Mouse (Mus musculus) gastrocnemius, adult 18-20 months (tissue): ENCODE measurements around the gene Syk. TPM values are rescaled to one million over a fixed set of nuclear protein-coding genes. Genes with fewer than 3 reads are reported as not detected.

ENCODE experiments used
- DNase-seq: peaks from one replicate; pipeline ENCODE4 v3.0.0; 2021; ENCODE audit warnings: low spot score
- total RNA-seq, 2 experiments: library from RNA; stranded (reverse); gene quantifications; 2 replicates each; pipeline ENCODE4 v1.2.3; 2021

Syk gene
- total RNA-seq, 2 experiments from 2014 or later = 1.5 to 2.6 TPM

GRCm38 (mm10) chr13:52649791-52650418 lies 66.9 kb downstream of the Syk start:
- DNase-seq = no peak

DNA sequence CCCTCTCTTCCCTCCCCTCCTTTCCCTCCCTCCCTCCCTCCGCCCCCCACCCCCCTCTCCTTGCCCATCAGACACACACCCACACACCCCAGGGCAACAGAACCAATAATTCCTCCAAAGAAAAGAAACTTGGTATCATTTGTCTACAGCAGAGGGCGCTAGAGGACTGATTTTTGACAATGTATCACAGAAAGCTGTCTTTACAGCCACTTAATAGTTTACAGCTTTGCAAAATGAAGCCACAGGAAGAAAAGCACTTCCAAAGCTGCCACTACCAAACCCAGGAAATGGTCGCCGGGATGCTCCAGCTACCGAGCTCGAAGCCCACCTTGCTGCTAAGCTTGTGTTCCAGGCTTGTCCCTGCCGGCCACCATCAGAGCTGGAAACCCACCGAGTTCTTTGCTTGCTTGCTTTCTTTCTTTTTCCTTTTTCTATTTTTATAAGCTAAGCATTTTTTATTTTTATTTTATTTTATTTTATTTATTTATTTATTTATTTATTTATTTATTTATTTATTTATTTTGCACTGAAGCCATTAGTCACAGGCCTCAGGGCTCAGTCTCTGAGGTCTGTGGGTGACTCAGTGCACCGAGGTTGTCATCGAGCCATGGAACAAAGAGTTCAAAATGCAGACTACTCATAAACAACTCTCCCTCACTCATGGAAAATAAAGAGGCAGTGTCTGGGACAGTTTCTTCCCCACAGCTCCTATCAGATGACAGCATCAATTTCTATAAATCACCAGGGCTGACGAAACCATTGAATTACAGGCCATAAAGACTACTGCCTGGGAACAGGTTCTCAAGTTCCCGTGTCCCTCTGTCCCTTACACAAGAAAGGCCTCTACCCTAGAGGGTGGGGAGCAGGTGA lies 68.6 kb downstream of the Syk start:
- DNase-seq = peak; percentile 77

DNA sequence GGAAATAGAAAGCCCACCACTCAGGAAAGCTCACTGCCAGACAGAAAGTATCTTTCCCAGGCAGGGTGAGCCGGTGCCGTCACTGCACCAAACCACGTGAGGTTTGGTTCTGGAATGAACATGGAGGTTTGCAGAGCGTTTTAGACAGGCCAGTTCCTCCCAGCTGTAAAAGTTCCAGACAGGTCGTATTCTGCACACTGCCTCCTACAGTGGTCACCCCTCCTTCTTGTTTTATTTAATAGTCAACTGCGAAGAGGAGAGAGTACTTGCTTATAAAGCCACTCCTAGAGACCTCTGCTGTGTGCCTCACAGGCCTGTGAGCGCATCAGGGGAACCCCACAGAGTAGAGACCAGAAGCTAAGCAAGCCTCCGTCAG lies 69.3 kb downstream of the Syk start:
- no peak for DNase-seq

GRCm38 (mm10) chr13:52654081-52654829 lies 71.3 kb downstream of the Syk start:
- DNase-seq = peak; percentile 60

DNA sequence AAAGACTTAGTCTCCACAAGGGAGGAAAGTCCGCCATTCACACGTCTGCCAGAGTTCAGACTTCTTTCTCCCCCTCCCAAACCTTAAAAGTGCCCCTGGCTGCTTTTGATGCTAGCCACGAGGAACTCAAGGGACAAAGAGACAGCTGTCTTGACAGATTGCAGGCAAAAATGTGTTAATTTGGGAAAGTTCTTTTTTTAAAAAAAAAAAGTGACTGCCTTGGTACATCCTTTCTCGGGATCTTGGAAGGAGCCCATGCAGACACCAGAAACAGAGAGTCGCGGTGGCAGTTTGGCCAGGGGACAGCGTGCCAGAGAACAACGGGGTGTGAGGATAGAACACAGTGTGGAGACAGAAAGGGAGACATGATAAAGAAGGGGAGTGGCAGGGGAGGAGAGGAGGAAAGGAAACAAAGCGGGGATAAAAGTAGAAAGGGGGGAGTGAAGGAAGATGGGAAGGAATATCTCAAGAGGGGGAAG lies 71.9 kb downstream of the Syk start:
- no peak for DNase-seq

- no peak for DNase-seq
These were observed 75.0 kb downstream of the Syk start for GRCm38 (mm10) chr13:52657966-52658365.

DNA sequence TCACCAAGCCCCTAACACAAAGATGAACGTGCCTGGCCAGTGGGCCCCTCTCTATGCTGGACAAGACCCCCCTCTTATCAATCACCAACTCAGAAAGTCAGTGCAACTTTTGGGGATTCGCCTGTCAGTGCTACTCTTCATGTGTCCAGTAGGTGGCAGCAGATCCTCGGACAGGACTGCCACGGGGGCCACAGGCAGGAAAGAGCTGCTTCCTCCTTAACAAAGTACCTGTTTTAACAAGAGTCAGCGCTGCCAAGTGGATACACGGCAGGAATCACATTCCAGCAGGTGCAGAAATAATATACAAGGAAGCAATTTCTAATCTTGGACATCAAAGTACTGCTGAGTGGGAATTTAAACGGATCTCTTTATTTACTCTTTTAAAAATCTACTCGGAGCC lies 75.5 kb downstream of the Syk start:
- peak; percentile 58 for DNase-seq

DNA sequence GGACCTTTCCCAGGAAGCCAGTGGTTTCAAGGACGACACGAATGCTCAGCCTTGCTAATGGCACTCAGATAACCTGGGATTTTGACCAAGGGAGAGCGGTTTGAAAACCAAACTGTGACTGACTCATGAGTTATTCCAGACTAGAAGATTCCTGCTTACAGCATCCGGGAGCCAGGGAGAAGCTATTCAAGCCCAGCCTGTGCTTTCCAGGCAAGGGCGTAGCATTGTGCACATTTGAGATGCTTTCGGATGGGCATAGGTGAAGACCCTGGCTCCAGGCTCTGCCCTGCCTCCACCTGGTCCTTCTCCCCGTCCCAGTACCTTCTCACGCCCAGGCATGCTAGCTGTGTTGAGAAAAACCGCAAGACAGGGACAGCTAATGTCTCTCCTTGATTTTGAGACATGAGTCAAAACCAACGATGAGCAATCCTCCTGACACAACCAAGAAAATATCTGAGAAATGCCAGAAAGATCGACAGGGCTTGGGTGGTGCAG lies 76.2 kb downstream of the Syk start:
- DNase-seq = no peak

DNA sequence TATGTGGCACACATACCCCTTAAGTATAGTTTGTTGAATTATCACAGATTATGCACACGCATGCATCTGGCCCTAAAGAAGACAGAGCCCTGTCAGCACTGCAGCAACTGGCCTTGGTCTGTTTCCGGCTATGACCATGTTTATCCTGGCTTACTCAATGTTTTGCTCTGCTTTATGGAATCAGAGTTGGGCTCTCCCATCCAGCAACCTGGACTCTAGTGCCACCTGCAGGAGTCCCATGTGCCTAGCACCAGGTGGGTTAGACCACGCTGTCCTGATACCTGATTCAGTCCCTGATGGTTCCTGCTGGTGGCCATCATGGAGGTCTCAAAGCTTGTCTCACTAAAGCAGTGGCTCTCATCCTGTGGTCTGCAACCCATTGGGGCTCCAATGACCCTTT lies 86.9 kb downstream of the Syk start:
- DNase-seq = no peak

DNA sequence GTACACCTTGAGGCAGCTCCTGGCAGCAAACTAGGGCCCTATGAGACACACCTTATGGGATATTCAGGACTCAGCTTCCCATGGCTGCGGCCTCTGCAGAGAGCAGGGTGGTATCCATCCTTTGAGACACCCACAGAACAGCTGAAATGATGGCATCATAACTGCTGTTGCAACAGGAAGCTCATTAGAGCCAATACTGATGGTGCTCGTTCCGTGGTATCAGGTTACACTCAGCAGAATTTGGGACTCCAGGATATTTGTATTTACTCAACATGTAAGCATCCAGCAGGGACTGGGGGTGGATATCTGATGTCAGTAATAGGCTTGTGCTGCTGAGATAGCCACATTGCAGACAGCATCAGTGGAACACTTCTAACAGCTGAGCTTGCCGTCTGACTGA lies 90.3 kb downstream of the Syk start:
- no peak for DNase-seq

DNA sequence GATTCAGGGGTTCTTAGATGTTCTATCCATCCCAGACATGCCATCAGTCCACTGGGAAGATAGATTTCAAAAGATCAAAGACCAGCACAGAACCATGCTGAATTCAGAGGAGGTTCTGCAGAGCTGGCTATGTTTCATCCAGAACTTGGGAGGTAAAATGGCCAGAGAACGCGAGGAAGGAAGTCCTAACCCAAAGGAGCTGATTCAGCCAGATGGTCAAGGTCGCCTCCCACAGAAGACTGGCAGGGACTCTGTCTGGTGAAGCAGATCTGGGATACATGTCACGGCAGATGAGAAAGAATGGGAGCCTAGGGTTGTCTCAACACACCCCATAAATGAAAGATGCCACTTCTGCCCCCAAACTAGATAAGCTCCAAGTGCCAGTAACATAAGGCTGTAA lies 90.9 kb downstream of the Syk start:
- no peak for DNase-seq

DNA sequence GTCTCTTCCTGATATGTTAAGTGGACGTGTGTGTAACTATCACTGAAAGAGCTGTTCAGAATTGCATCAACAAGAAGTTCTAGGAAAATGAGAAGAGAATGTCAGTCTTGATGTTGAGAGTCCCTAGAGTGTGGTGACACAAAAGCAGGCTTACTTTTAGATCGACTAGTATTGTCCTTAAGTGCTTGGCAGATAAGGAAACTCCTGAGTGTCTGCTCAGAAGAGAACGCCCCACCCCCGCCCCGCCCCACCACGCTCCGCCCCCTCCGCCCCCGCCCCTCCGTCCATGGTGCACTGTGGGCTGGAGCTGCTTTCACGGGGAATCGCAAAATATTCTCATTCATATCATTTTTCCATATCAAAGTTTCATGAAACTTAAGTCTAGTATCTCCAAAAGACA lies 91.9 kb downstream of the Syk start:
- no peak for DNase-seq

- DNase-seq = no peak
These were observed 92.7 kb downstream of the Syk start for GRCm38 (mm10) chr13:52675526-52676294.

GRCm38 (mm10) chr13:52676671-52677445 lies 93.9 kb downstream of the Syk start:
- DNase-seq = no peak

- DNase-seq = no peak
These were observed 96.9 kb downstream of the Syk start for GRCm38 (mm10) chr13:52679906-52680305.

GRCm38 (mm10) chr13:52682107-52682506 lies 99.1 kb downstream of the Syk start:
- DNase-seq = no peak

DNA sequence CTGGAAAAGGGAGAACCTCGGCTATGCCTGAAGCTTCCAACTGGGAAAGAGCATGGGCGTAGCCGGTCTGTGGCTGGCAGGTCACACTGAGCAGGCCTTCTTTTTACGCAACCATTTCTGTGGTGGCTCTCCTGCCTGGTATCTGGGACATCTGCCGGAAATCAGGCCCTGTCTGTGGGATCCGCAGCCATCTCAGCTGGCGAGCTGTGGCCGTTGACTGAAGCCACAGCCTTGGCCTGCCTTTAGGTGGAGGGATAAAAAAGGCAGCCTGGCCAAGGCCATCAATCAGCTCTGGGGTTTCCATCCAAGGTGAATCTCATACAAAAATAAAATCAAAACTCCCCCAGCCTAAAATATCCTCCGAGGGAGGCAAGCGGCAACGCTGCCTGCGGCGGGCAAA lies 107.5 kb downstream of the Syk start:
- no peak for DNase-seq

- DNase-seq = no peak
These were observed 109.3 kb downstream of the Syk start for GRCm38 (mm10) chr13:52692311-52692710.

GRCm38 (mm10) chr13:52694857-52695256 lies 111.9 kb downstream of the Syk start:
- DNase-seq = no peak
